Mouse (Mus musculus): ENCODE data around the gene Vav1. TPM values are rescaled to one million over a fixed set of nuclear protein-coding genes. Genes with fewer than 3 reads are reported as not detected.

Vav1 gene
- polyA plus RNA-seq, 1 experiment from 2014 or later = 14.1 TPM

GRCm38 (mm10) chr17:57259742-57260141 lies 19.2 kb upstream of the Vav1 start:
- peaks cover 2% of the 10 kb centered on the region; the same call in 1 of the 2 replicates for H3K4me1 ChIP-seq (ENCODE audit: insufficient read depth)
- no peak overlapping the region for H3K4me3 ChIP-seq (ENCODE audit: low read depth, low read length)
- ATAC-seq (no peak), DNase-seq (no peak)
- peaks cover 45% of the 10 kb centered on the region for H3K36me3 ChIP-seq (replicated peaks; ENCODE audit: insufficient read depth, low read length)
- no peak overlapping the region for H3K4me2 ChIP-seq (ENCODE audit: low read depth, low read length)
- no peak for TF ChIP-seq EP300 (IDR thresholded peaks at IDR 0.05; ENCODE audit: low read depth)
- TF ChIP-seq CTCF (IDR thresholded peaks at IDR 0.05; ENCODE audit: low read depth) = no peak
- 83% methylated on average over 8 of the region's 8 CpGs for WGBS (ENCODE audit: insufficient replicate concordance)
- H3K9me3 ChIP-seq (ENCODE audit: low read length) = no peaks in the 10 kb centered on the region
- no peaks in the 10 kb centered on the region for H3K27me3 ChIP-seq (ENCODE audit: insufficient read depth, low read length)
- no peak overlapping the region for H3K27ac ChIP-seq (ENCODE audit: low read depth)
- no peak overlapping the region for H3K9ac ChIP-seq (replicated peaks)

DNA sequence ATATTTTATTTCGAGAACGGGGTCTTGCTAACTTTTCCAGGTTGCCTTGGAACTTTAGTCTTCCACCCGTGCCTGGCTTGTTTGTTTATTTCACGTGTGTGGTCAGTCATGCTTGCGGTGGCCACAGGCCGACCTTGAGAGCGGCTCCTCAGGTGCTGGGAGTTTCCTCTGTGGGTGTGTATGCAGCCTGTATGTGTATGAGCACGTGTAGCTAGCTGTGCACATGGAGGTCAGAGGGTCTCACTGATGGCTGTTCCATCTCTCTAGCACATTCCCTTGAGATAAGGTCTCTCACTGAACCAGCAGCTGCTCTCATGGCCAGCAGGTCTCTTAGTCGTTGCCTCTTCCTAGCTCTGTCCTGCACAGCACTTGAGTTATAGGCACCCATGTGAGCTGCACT lies 18.5 kb upstream of the Vav1 start:
- no peak overlapping the region for H3K27ac ChIP-seq (ENCODE audit: low read depth)
- no peak for TF ChIP-seq CTCF (IDR thresholded peaks at IDR 0.05; ENCODE audit: low read depth)
- no peak for TF ChIP-seq EP300 (IDR thresholded peaks at IDR 0.05; ENCODE audit: low read depth)
- no peak overlapping the region for H3K4me3 ChIP-seq (ENCODE audit: low read depth, low read length)
- H3K4me2 ChIP-seq (ENCODE audit: low read depth, low read length) = no peak overlapping the region
- H3K9ac ChIP-seq (replicated peaks) = no peak overlapping the region
- H3K27me3 ChIP-seq (ENCODE audit: insufficient read depth, low read length) = no peaks in the 10 kb centered on the region
- WGBS (ENCODE audit: insufficient replicate concordance) = 73% methylated on average over 9 of the region's 9 CpGs
- ATAC-seq (no peak), DNase-seq (no peak)
- peaks cover 7% of the 10 kb centered on the region; the same call in 1 of the 2 replicates for H3K4me1 ChIP-seq (ENCODE audit: insufficient read depth)
- peaks cover 39% of the 10 kb centered on the region for H3K36me3 ChIP-seq (replicated peaks; ENCODE audit: insufficient read depth, low read length)
- no peaks in the 10 kb centered on the region for H3K9me3 ChIP-seq (ENCODE audit: low read length)

- 85% methylated on average over 4 of the region's 4 CpGs for WGBS (ENCODE audit: insufficient replicate concordance)
- H3K9me3 ChIP-seq (ENCODE audit: low read length) = no peaks in the 10 kb centered on the region
- no peak for DNase-seq
- TF ChIP-seq EP300 (IDR thresholded peaks at IDR 0.05; ENCODE audit: low read depth) (no peak), CTCF (IDR thresholded peaks at IDR 0.05; ENCODE audit: low read depth) (no peak)
- H3K27ac ChIP-seq (ENCODE audit: low read depth) = no peak overlapping the region
- no peak overlapping the region for H3K4me3 ChIP-seq (ENCODE audit: low read depth, low read length)
- peaks cover 7% of the 10 kb centered on the region; the same call in 1 of the 2 replicates for H3K4me1 ChIP-seq (ENCODE audit: insufficient read depth)
- no peak for ATAC-seq
- H3K9ac ChIP-seq (replicated peaks) = no peak overlapping the region; the same call in 1 of the 2 replicates
- peaks cover 36% of the 10 kb centered on the region for H3K36me3 ChIP-seq (replicated peaks; ENCODE audit: insufficient read depth, low read length)
- no peaks in the 10 kb centered on the region for H3K27me3 ChIP-seq (ENCODE audit: insufficient read depth, low read length)
- no peak overlapping the region for H3K4me2 ChIP-seq (ENCODE audit: low read depth, low read length)
These were observed 17.6 kb upstream of the Vav1 start for GRCm38 (mm10) chr17:57261286-57261685.

DNA sequence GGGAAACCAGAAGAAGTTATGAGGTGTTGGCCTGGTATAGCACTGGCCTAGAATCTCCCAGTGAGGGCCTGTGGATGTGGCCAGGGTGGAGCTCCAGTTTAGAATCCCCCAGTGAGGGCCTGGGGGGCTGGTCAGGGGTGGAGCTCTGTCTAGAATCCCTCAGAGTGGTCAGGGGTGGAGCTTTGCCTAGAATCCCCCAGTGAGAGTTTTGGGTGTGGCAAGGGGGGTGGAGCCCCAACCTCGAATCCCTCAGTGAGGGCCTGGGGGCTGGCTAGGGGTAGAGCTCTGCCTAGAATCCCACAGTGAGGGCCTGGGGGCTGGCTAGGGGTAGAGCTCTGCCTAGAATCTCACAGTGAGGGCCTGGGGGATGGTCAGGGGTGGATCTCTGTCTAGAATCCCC lies 17.1 kb upstream of the Vav1 start:
- no peaks in the 10 kb centered on the region for H3K9me3 ChIP-seq (ENCODE audit: low read length)
- no peak overlapping the region for H3K27ac ChIP-seq (ENCODE audit: low read depth)
- no peak for TF ChIP-seq EP300 (IDR thresholded peaks at IDR 0.05; ENCODE audit: low read depth)
- no peak for TF ChIP-seq CTCF (IDR thresholded peaks at IDR 0.05; ENCODE audit: low read depth)
- ATAC-seq = no peak
- no peak overlapping the region for H3K4me3 ChIP-seq (ENCODE audit: low read depth, low read length)
- H3K4me1 ChIP-seq (ENCODE audit: insufficient read depth) = peaks cover 7% of the 10 kb centered on the region; the same call in 1 of the 2 replicates
- H3K27me3 ChIP-seq (ENCODE audit: insufficient read depth, low read length) = no peaks in the 10 kb centered on the region
- H3K36me3 ChIP-seq (replicated peaks; ENCODE audit: insufficient read depth, low read length) = peaks cover 33% of the 10 kb centered on the region
- WGBS (ENCODE audit: insufficient replicate concordance) = 33% methylated on average over 1 of the region's 1 CpGs
- no peak overlapping the region for H3K4me2 ChIP-seq (ENCODE audit: low read depth, low read length)
- no peak overlapping the region; the same call in 1 of the 2 replicates for H3K9ac ChIP-seq (replicated peaks)
- DNase-seq = no peak

DNA sequence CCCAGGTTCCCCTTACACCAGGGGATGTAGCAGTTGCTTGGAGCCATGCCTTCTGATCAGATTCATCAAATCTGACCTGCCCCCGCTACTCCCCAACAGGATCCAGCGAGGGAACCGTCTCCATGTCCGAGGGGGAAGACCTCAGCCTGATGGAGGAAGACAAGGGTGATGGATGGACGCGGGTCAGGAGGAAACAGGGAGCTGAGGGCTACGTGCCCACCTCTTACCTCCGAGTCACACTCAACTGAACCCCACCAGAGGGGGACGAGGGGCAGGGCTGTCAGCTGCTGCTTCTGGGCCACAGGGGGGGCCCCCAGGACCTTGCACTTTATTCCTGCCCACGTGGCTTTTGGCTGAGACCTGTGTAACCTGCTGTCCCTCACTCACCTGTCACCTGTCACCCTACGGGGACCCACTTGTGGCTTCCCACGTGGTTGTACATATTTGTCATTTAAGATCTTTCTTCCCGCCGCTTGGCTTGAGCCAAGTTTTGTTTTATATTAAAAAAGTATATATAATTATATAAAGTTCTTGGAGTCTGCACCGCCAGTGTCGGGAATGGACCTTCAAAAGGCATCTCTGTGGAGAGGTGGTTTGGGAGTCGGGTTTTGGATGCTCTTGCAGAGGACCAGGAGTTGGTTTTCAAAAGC lies 15.9 kb upstream of the Vav1 start:
- Histone ChIP-seq H3K9ac (replicated peaks) (no peak overlapping the region), H3K27ac (ENCODE audit: low read depth) (no peak overlapping the region), H3K9me3 (ENCODE audit: low read length) (no peaks in the 10 kb centered on the region), H3K27me3 (ENCODE audit: insufficient read depth, low read length) (no peaks in the 10 kb centered on the region), H3K36me3 (replicated peaks; ENCODE audit: insufficient read depth, low read length) (peaks cover 32% of the 10 kb centered on the region), H3K4me3 (ENCODE audit: low read depth, low read length) (no peak overlapping the region), H3K4me2 (ENCODE audit: low read depth, low read length) (no peak overlapping the region), H3K4me1 (ENCODE audit: insufficient read depth) (peaks cover 7% of the 10 kb centered on the region; the same call in 1 of the 2 replicates)
- 79% methylated on average over 17 of the region's 17 CpGs for WGBS (ENCODE audit: insufficient replicate concordance)
- ATAC-seq (no peak), DNase-seq (no peak)
- TF ChIP-seq CTCF (IDR thresholded peaks at IDR 0.05; ENCODE audit: low read depth) (no peak), EP300 (IDR thresholded peaks at IDR 0.05; ENCODE audit: low read depth) (no peak)

- DNase-seq (no peak), ATAC-seq (no peak; the same call in 1 of the 2 replicates)
- 51% methylated on average over 2 of the region's 2 CpGs for WGBS (ENCODE audit: insufficient replicate concordance)
These were observed 14.7 kb upstream of the Vav1 start for GRCm38 (mm10) chr17:57264164-57264563.

More at GRCm38 (mm10) chr17:57264164-57264563, 14.7 kb upstream of the Vav1 start:
- no peaks in the 10 kb centered on the region for H3K9me3 ChIP-seq (ENCODE audit: low read length)
- H3K4me2 ChIP-seq (ENCODE audit: low read depth, low read length) = no peak overlapping the region
- peaks cover 7% of the 10 kb centered on the region; the same call in 1 of the 2 replicates for H3K4me1 ChIP-seq (ENCODE audit: insufficient read depth)
- H3K36me3 ChIP-seq (replicated peaks; ENCODE audit: insufficient read depth, low read length) = peaks cover 24% of the 10 kb centered on the region
- no peak for TF ChIP-seq EP300 (IDR thresholded peaks at IDR 0.05; ENCODE audit: low read depth)
- TF ChIP-seq CTCF (IDR thresholded peaks at IDR 0.05; ENCODE audit: low read depth) = no peak
- no peak overlapping the region for H3K9ac ChIP-seq (replicated peaks)
- H3K27ac ChIP-seq (ENCODE audit: low read depth) = no peak overlapping the region
- no peak overlapping the region for H3K4me3 ChIP-seq (ENCODE audit: low read depth, low read length)
- no peaks in the 10 kb centered on the region for H3K27me3 ChIP-seq (ENCODE audit: insufficient read depth, low read length)
